Mouse (Mus musculus): Measurements from ENCODE around the gene Hnrnpm.

GRCm38 (mm10) chr17:33637516-33638276 is 49.0 kb downstream of the Hnrnpm start, which contains the start of gene Pram1:
- no peak for TF ChIP-seq POLR2A (IDR thresholded peaks at IDR 0.05; ENCODE audit: low read depth, low read length)
- no peak for TF ChIP-seq CTCF (IDR thresholded peaks at IDR 0.05; ENCODE audit: borderline replicate concordance, insufficient read depth, low read length)

Data from embryonic fibroblast, embryonic 13.5 days (primary cell).